Mouse (Mus musculus) kidney, adult 2 months (tissue): ENCODE results near the gene Prox1.

Experiments
- CTCF ChIP-seq: fragments of 200-500 bp; conservative IDR thresholded peaks from 2 replicates; pipeline ENCODE4 v1.5.1; 2011; ENCODE audit warnings: low read depth, mild to moderate bottlenecking, control low read depth, low read length, moderate library complexity, mixed read lengths; ENCODE audit not compliant: insufficient read depth, insufficient read length
- POLR2A ChIP-seq: fragments of 200-500 bp; IDR thresholded peaks from one replicate; pipeline ENCODE4 v1.6.1; 2011; ENCODE audit warnings: low read depth, low read length, control low read depth

DNA sequence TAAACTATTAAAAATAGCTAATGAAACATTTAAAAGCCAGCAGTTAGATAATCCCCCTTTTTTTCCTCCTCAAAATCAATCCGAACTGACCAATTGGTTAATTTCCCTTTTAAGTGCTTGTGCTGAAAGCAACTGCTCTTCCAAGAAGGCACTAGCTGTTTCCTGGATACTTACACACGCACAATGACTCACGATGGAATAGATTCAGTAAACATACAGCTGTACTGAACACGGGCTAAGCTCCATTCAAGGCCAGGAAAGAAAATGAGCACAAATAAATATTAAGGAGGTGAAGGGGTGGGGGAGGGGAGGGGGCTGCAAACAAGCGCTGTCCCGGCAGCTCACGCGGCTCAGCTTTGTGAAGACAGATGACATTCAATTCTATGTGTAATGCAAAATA lies 14.8 kb downstream of the Prox1 start:
- no peak for TF ChIP-seq CTCF
- no peak for TF ChIP-seq POLR2A
